Mouse (Mus musculus): ENCODE results near the gene Bmi1. TPM values are rescaled to one million over a fixed set of nuclear protein-coding genes. Genes with fewer than 3 reads are reported as not detected.

The Bmi1 gene
- total RNA-seq (2021) = 10 to 100 TPM; 33.6 to 38.5 TPM

- intact Hi-C loops (cut with DNase I) = loop anchor here (5.0 to 10.0 kb wide), 5 partner anchors 90 to 645 kb away; partner anchors contain the start of genes 4930426L09Rik, Mllt10 and Pip4k2a
- DNase-seq (ENCODE audit: extremely low spot score in 1 of 2, low spot score in 2 of 2) = peak in 1 of 2 experiments; percentile 81
Measured at GRCm38 (mm10) chr2:18676936-18677491, at the start of gene Bmi1. TSS of gene Bmi1 (plus strand) at chr2:18677018.

- DNase-seq (ENCODE audit: extremely low spot score in 1 of 2, low spot score in 2 of 2) = no peak
- intact Hi-C loops (cut with DNase I) = no loop called here
Measured at GRCm38 (mm10) chr2:18630547-18630946, 46.3 kb upstream of the Bmi1 start.

GRCm38 (mm10) chr2:18635052-18635451 is 41.8 kb upstream of the Bmi1 start:
- intact Hi-C loops (cut with DNase I) = no loop called here
- peak; percentile 78 to 80 for DNase-seq (ENCODE audit: extremely low spot score in 1 of 2, low spot score in 2 of 2)

GRCm38 (mm10) chr2:18648563-18648962 is 28.3 kb upstream of the Bmi1 start:
- intact Hi-C loops (cut with DNase I) = no loop called here
- DNase-seq (ENCODE audit: extremely low spot score in 1 of 2, low spot score in 2 of 2) = no peak

- intact Hi-C loops (cut with DNase I) = no loop called here
- no peak for DNase-seq (ENCODE audit: extremely low spot score in 1 of 2, low spot score in 2 of 2)
Measured at GRCm38 (mm10) chr2:18654821-18655220, 22.0 kb upstream of the Bmi1 start.

- intact Hi-C loops (cut with DNase I) = no loop called here
- no peak for DNase-seq (ENCODE audit: extremely low spot score in 1 of 2, low spot score in 2 of 2)
Measured at GRCm38 (mm10) chr2:18664003-18664402, 12.8 kb upstream of the Bmi1 start.

- intact Hi-C loops (cut with DNase I) = loop anchor here (5.0 to 10.0 kb wide), 4 partner anchors 279 to 616 kb away; partner anchors contain the start of genes 4930426L09Rik, Dnajc1, Mllt10 and Pip4k2a
- DNase-seq (ENCODE audit: extremely low spot score in 1 of 2, low spot score in 2 of 2) = no peak
Measured at GRCm38 (mm10) chr2:18671041-18671440, 5.8 kb upstream of the Bmi1 start.

GRCm38 (mm10) chr2:18672133-18672765 is 4.6 kb upstream of the Bmi1 start, which contains the start of gene Commd3:
TSS of gene Commd3 (plus strand) at chr2:18672384.
- intact Hi-C loops (cut with DNase I) = loop anchor here (5.0 to 10.0 kb wide), 4 partner anchors 280 to 617 kb away; partner anchors contain the start of genes 4930426L09Rik, Dnajc1, Mllt10 and Pip4k2a
- peak; percentile 90 to 94 for DNase-seq (ENCODE audit: extremely low spot score in 1 of 2, low spot score in 2 of 2)

GRCm38 (mm10) chr2:18672766-18673164 is 4.1 kb upstream of the Bmi1 start:
- intact Hi-C loops (cut with DNase I) = loop anchor here (5.0 to 10.0 kb wide), 4 partner anchors 280 to 618 kb away; partner anchors contain the start of genes 4930426L09Rik, Dnajc1, Mllt10 and Pip4k2a

GRCm38 (mm10) chr2:18673766-18674165 is 3.1 kb upstream of the Bmi1 start:
- intact Hi-C loops (cut with DNase I) = loop anchor here (5.0 to 10.0 kb wide), 4 partner anchors 281 to 619 kb away; partner anchors contain the start of genes 4930426L09Rik, Dnajc1, Mllt10 and Pip4k2a
- no peak for DNase-seq (ENCODE audit: extremely low spot score in 1 of 2, low spot score in 2 of 2)

More at GRCm38 (mm10) chr2:18672766-18673164, 4.1 kb upstream of the Bmi1 start:
- no peak for DNase-seq (ENCODE audit: extremely low spot score in 1 of 2, low spot score in 2 of 2)

- no peak for DNase-seq (ENCODE audit: extremely low spot score in 1 of 2, low spot score in 2 of 2)
Measured at GRCm38 (mm10) chr2:18674193-18674902, 2.5 kb upstream of the Bmi1 start.

GRCm38 (mm10) chr2:18675681-18676456 is 949 bp upstream of the Bmi1 start:
- DNase-seq (ENCODE audit: extremely low spot score in 1 of 2, low spot score in 2 of 2) = no peak
- intact Hi-C loops (cut with DNase I) = loop anchor here (5.0 to 10.0 kb wide), 5 partner anchors 89 to 644 kb away; partner anchors contain the start of genes 4930426L09Rik, Mllt10 and Pip4k2a

More at GRCm38 (mm10) chr2:18674193-18674902, 2.5 kb upstream of the Bmi1 start:
- intact Hi-C loops (cut with DNase I) = loop anchor here (5.0 to 10.0 kb wide), 4 partner anchors 282 to 620 kb away; partner anchors contain the start of genes 4930426L09Rik, Dnajc1, Mllt10 and Pip4k2a

GRCm38 (mm10) chr2:18676457-18676935 is 322 bp upstream of the Bmi1 start:
- DNase-seq (ENCODE audit: extremely low spot score in 1 of 2, low spot score in 2 of 2) = peak; percentile 75 to 89
- intact Hi-C loops (cut with DNase I) = loop anchor here (5.0 to 10.0 kb wide), 5 partner anchors 89 to 644 kb away; partner anchors contain the start of genes 4930426L09Rik, Mllt10 and Pip4k2a

- intact Hi-C loops (cut with DNase I) = loop anchor here (5.0 to 10.0 kb wide), 5 partner anchors 91 to 646 kb away; partner anchors contain the start of genes 4930426L09Rik, Mllt10 and Pip4k2a
- DNase-seq (ENCODE audit: extremely low spot score in 1 of 2, low spot score in 2 of 2) = peak in 1 of 2 experiments; percentile 69
Measured at GRCm38 (mm10) chr2:18677631-18678471, 1.0 kb downstream of the Bmi1 start.

- no peak for DNase-seq (ENCODE audit: extremely low spot score in 1 of 2, low spot score in 2 of 2)
- intact Hi-C loops (cut with DNase I) = loop anchor here (5.0 to 10.0 kb wide), 5 partner anchors 92 to 647 kb away; partner anchors contain the start of genes 4930426L09Rik, Mllt10 and Pip4k2a
Measured at GRCm38 (mm10) chr2:18679701-18680100, 2.9 kb downstream of the Bmi1 start.

GRCm38 (mm10) chr2:18680501-18680900 is 3.7 kb downstream of the Bmi1 start:
- no peak for DNase-seq (ENCODE audit: extremely low spot score in 1 of 2, low spot score in 2 of 2)
- intact Hi-C loops (cut with DNase I) = no loop called here

- intact Hi-C loops (cut with DNase I) = no loop called here
- DNase-seq (ENCODE audit: extremely low spot score in 1 of 2, low spot score in 2 of 2) = peak in 1 of 2 experiments; percentile 86
Measured at GRCm38 (mm10) chr2:18680961-18681360, 4.1 kb downstream of the Bmi1 start.
